Mouse (Mus musculus): ENCODE data around the gene Cfap74.

DNA sequence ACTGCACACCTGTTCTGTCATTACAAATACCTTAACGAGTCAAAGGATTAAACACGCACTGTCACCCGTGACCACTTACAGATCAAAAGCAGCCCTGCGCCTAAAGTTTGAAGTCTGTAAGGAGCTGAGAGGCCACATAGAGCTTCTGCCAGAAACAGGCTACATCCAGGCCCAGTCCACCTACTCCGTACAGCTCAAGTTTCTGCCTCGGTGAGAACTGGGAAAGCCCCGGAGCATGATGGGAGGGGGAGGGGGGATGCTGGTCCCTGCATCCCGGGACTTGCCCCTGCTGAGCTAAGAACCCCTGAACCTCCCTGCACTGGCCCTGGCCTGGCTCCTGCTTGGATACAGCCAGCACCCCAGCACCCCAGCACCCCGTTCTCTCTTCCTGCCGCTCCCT, 42.6 kb downstream of the Cfap74 start:
- TF ChIP-seq CTCF (IDR thresholded peaks at IDR 0.05; ENCODE audit: extremely low read depth, insufficient read depth, low read length) (no peak), POLR2A (IDR thresholded peaks at IDR 0.05; ENCODE audit: extremely low read depth, insufficient read depth, low read length) (no peak)
